Mouse (Mus musculus): Measurements from ENCODE around the gene Spsb3. TPM values are rescaled to one million over a fixed set of nuclear protein-coding genes. Genes with fewer than 3 reads are reported as not detected.

The Spsb3 gene
- 10 to 100 TPM; 43.6 to 45.0 TPM for total RNA-seq (2021)
- long read RNA-seq, experiment 1, transcript Spsb3-203 (7 exons, 1,641 nt), result major isoform, 22 of 59 reads
- long read RNA-seq, experiment 1, transcript Spsb3-209 (7 exons, 1,953 nt), result minor isoform, 20 of 59 reads
- long read RNA-seq, experiment 1, partial matches to known transcripts, result 4 of 59 reads
- long read RNA-seq, experiment 1, other reads (novel, unspliced or antisense), result 13 of 59 reads
- long read RNA-seq, experiment 2, transcript Spsb3-209 (7 exons, 1,953 nt), result minor isoform, 26 of 84 reads
- long read RNA-seq, experiment 2, transcript Spsb3-203 (7 exons, 1,641 nt), result major isoform, 37 of 84 reads
- long read RNA-seq, experiment 2, partial matches to known transcripts, result 5 of 84 reads
- long read RNA-seq, experiment 2, other reads (novel, unspliced or antisense), result 13 of 84 reads

GRCm38 (mm10) chr17:24886134-24886931, at the start of gene Spsb3, which contains the start of gene Nubp2:
Gene Spsb3 (plus strand): TSS chr17:24886643.
Gene Nubp2 (minus strand): TSS chr17:24886349.
- peak within 1 kb of the TSS; percentile 98 for H3K27ac ChIP-seq
- peak; percentile 97 to 99 for DNase-seq (ENCODE audit: low spot score in 2 of 2)

GRCm38 (mm10) chr17:24839842-24840241, 46.6 kb upstream of the Spsb3 start, which contains the start of gene Hagh:
Gene Hagh (plus strand): TSS chr17:24840143.
- no peak for DNase-seq (ENCODE audit: low spot score in 2 of 2)
- Histone ChIP-seq H3K4me3 (no peak within 1 kb of the TSS), H3K27ac (no peak within 1 kb of the TSS)
- TF ChIP-seq CTCF (conservative IDR thresholded peaks at IDR 0.05), result no peak

More at GRCm38 (mm10) chr17:24886134-24886931, at the start of gene Spsb3, which contains the start of gene Nubp2:
- TF ChIP-seq CTCF (conservative IDR thresholded peaks at IDR 0.05), result peak; percentile 59
- H3K4me3 ChIP-seq, result peak within 1 kb of the TSS; percentile 94

- no peak for DNase-seq (ENCODE audit: low spot score in 2 of 2)
- no peak for TF ChIP-seq CTCF (conservative IDR thresholded peaks at IDR 0.05)
These were observed 46.1 kb upstream of the Spsb3 start for GRCm38 (mm10) chr17:24840341-24840740.

GRCm38 (mm10) chr17:24841133-24841532, 45.3 kb upstream of the Spsb3 start:
- no peak overlapping the region for H3K27ac ChIP-seq
- peak; percentile 61 for TF ChIP-seq CTCF (conservative IDR thresholded peaks at IDR 0.05)
- no peak for DNase-seq (ENCODE audit: low spot score in 2 of 2)
- no peak overlapping the region for H3K4me3 ChIP-seq

More at GRCm38 (mm10) chr17:24840341-24840740, 46.1 kb upstream of the Spsb3 start:
- Histone ChIP-seq H3K27ac (no peak overlapping the region), H3K4me3 (no peak overlapping the region)

GRCm38 (mm10) chr17:24842631-24843030, 43.8 kb upstream of the Spsb3 start:
- DNase-seq (ENCODE audit: low spot score in 2 of 2), result no peak
- Histone ChIP-seq H3K4me3 (no peak overlapping the region), H3K27ac (no peak overlapping the region)
- TF ChIP-seq CTCF (conservative IDR thresholded peaks at IDR 0.05), result peak; percentile 63

GRCm38 (mm10) chr17:24844525-24844924, 41.9 kb upstream of the Spsb3 start:
- TF ChIP-seq CTCF (conservative IDR thresholded peaks at IDR 0.05), result no peak
- H3K4me3 ChIP-seq, result no peak overlapping the region
- DNase-seq (ENCODE audit: low spot score in 2 of 2), result no peak
- H3K27ac ChIP-seq, result no peak overlapping the region

- Histone ChIP-seq H3K27ac (no peak overlapping the region), H3K4me3 (no peak overlapping the region)
- no peak for TF ChIP-seq CTCF (conservative IDR thresholded peaks at IDR 0.05)
- no peak for DNase-seq (ENCODE audit: low spot score in 2 of 2)
These were observed 39.1 kb upstream of the Spsb3 start for GRCm38 (mm10) chr17:24847386-24847785.

- no peak for DNase-seq (ENCODE audit: low spot score in 2 of 2)
- Histone ChIP-seq H3K4me3 (peak overlapping the region; percentile 71), H3K27ac (peak overlapping the region; percentile 99; the same call in 1 of the 2 replicates)
- TF ChIP-seq CTCF (conservative IDR thresholded peaks at IDR 0.05), result no peak
These were observed 37.8 kb upstream of the Spsb3 start for GRCm38 (mm10) chr17:24848600-24849031.

- Histone ChIP-seq H3K4me3 (peak overlapping the region; percentile 71), H3K27ac (peak overlapping the region; percentile 99)
- DNase-seq (ENCODE audit: low spot score in 2 of 2), result no peak
- peak; percentile 62 for TF ChIP-seq CTCF (conservative IDR thresholded peaks at IDR 0.05)
These were observed 36.7 kb upstream of the Spsb3 start for GRCm38 (mm10) chr17:24849733-24850064.

GRCm38 (mm10) chr17:24850065-24850772, 36.2 kb upstream of the Spsb3 start, which contains the start of gene Fahd1:
Gene Fahd1 (minus strand): TSS chr17:24850364.
- Histone ChIP-seq H3K27ac (peak within 1 kb of the TSS; percentile 99), H3K4me3 (peak within 1 kb of the TSS; percentile 71)
- DNase-seq (ENCODE audit: low spot score in 2 of 2), result peak; percentile 91 to 98
- TF ChIP-seq CTCF (conservative IDR thresholded peaks at IDR 0.05), result no peak; the same call in 1 of the 2 replicates

GRCm38 (mm10) chr17:24850773-24851127, 35.7 kb upstream of the Spsb3 start:
- no peak for TF ChIP-seq CTCF (conservative IDR thresholded peaks at IDR 0.05)
- Histone ChIP-seq H3K27ac (peak overlapping the region; percentile 99), H3K4me3 (peak overlapping the region; percentile 71)
- DNase-seq (ENCODE audit: low spot score in 2 of 2), result no peak

- DNase-seq (ENCODE audit: low spot score in 2 of 2), result no peak
- TF ChIP-seq CTCF (conservative IDR thresholded peaks at IDR 0.05), result no peak
- Histone ChIP-seq H3K4me3 (peak overlapping the region; percentile 71), H3K27ac (peak overlapping the region; percentile 99; the same call in 1 of the 2 replicates)
These were observed 34.9 kb upstream of the Spsb3 start for GRCm38 (mm10) chr17:24851381-24852125.

All from layer of hippocampus, adult 2 months (tissue).